Mouse (Mus musculus) heart, adult 18-20 months (tissue): ENCODE measurements at regions not wholly inside any gene's neighbourhood (a gene's known extent, or its start where the extent isn't known, plus 50 kb on each side); places are given as distances from the start of the nearest gene placed in this dataset.

Experiments
- DNase-seq, 2 experiments: peaks; one replicate each; pipeline ENCODE4 v3.0.0; 2021 to 2022; ENCODE audit warnings: mixed read lengths in 1 of 2

- DNase-seq, result no peak
Observed at GRCm38 (mm10) chr2:39835370-39835769, 609.1 kb upstream of the Ppp6c start.

- DNase-seq, result no peak
Observed at GRCm38 (mm10) chr2:39823851-39824250, 597.6 kb upstream of the Ppp6c start.

- DNase-seq, result peak in 1 of 2 experiments; percentile 1
Observed at GRCm38 (mm10) chr2:39806681-39807080, 580.4 kb upstream of the Ppp6c start.
